Mouse (Mus musculus): Measurements from ENCODE around the gene Abcc2.

GRCm38 (mm10) chr19:43792537-43792936 lies 10.5 kb downstream of the Abcc2 start:
- TF ChIP-seq POLR2A (IDR thresholded peaks at IDR 0.05; ENCODE audit: borderline replicate concordance, control insufficient read depth, low read depth, low read length) (no peak), CTCF (IDR thresholded peaks at IDR 0.05; ENCODE audit: control insufficient read depth, insufficient read depth, low read length) (no peak)

Data from bone marrow, adult 2 months (tissue).